Mouse (Mus musculus) midbrain, postnatal 0 days (tissue): Measurements from ENCODE around the gene Tut7. TPM values are rescaled to one million over a fixed set of nuclear protein-coding genes. Genes with fewer than 3 reads are reported as not detected.

ENCODE experiments used
- ATAC-seq: fragments of 200-750 bp; cut with Nextera tagmentation; 2 replicates; pipeline ENCODE4 v1.8.0; 2017; ENCODE audit warnings: moderate number of reproducible peaks, mild to moderate bottlenecking, moderate TSS enrichment, moderate library complexity; ENCODE audit not compliant: low FRiP score
- DNase-seq: peaks from one replicate; pipeline ENCODE4 v3.0.0-alpha.2; 2015; ENCODE audit warnings: low spot score
- H3K27ac ChIP-seq: fragments of 300-500 bp; sonication (generic); 2 replicates; pipeline ENCODE4 v1.5.1; 2014; ENCODE audit warnings: low read depth, mild to moderate bottlenecking, low read length, mixed read lengths
- H3K27me3 ChIP-seq: fragments of 300-500 bp; sonication (generic); 2 replicates; pipeline ENCODE4 v1.6.1; 2014; ENCODE audit warnings: low read length, control low read depth, mixed read lengths; ENCODE audit not compliant: insufficient read depth
- H3K36me3 ChIP-seq: fragments of 300-500 bp; sonication (generic); 2 replicates; pipeline ENCODE4 v1.6.1; 2014; ENCODE audit warnings: low read length, control low read depth, mixed read lengths; ENCODE audit not compliant: insufficient read depth
- H3K4me1 ChIP-seq: fragments of 300-500 bp; sonication (generic); 2 replicates; pipeline ENCODE4 v1.6.1; 2014; ENCODE audit warnings: mild to moderate bottlenecking, control low read depth, antibody characterized with exemption, low read length, mixed read lengths; ENCODE audit not compliant: insufficient read depth
- H3K4me2 ChIP-seq: fragments of 300-500 bp; sonication (generic); 2 replicates; pipeline ENCODE4 v1.6.1; 2014; ENCODE audit warnings: low read depth, mild to moderate bottlenecking, low read length, mixed read lengths; ENCODE audit not compliant: poor library complexity, severe bottlenecking
- H3K4me3 ChIP-seq: fragments of 300-500 bp; sonication (generic); 2 replicates; pipeline ENCODE4 v1.5.1; 2014; ENCODE audit warnings: low read depth, mild to moderate bottlenecking, low read length, moderate library complexity
- H3K9ac ChIP-seq: fragments of 300-500 bp; sonication (generic); replicated peaks from 2 replicates; pipeline ENCODE4 v1.6.1; 2014; ENCODE audit warnings: mild to moderate bottlenecking, low read length, moderate library complexity, mixed read lengths; ENCODE audit not compliant: poor library complexity, severe bottlenecking
- H3K9me3 ChIP-seq: fragments of 300-500 bp; sonication (generic); 2 replicates; pipeline ENCODE4 v1.6.1; 2016; ENCODE audit warnings: low read length, control low read depth
- CTCF ChIP-seq: IDR thresholded peaks from 2 replicates; pipeline ENCODE4 v1.5.1; 2016; ENCODE audit warnings: antibody characterized with exemption, mild to moderate bottlenecking
- WGBS: fragments of 180-500 bp; shearing (Covaris S2); extraction: QIAGEN DNeasy Blood & Tissue Kit; methylation state at CpG from one replicate; pipeline ENCODE4 v1.1.7; 2014; 5-methylcytosine and 5-hydroxymethylcytosine counted together
- polyA plus RNA-seq: library from polyadenylated mRNA; unstranded; fragments of >200 nt; fragmentation: Nextera tagmentation; extraction: Ambion mirVana; gene quantifications from 2 replicates; pipeline ENCODE4 v1.2.1, GENCODE M21; 2015
- total RNA-seq: library from RNA; depleted of rRNA; stranded (reverse); fragments of >200 nt; gene quantifications from 2 replicates; pipeline ENCODE4 v1.2.3, GENCODE M21; 2014

Gene Tut7
- total and polyA plus RNA-seq, 2 experiments from 2014 or later = 33.7 to 37.3 TPM

GRCm38 (mm10) chr13:59768531-59768930, 54.4 kb downstream of the Tut7 start:
- peak overlapping the region; percentile 77; the same call in 1 of the 2 replicates for H3K27ac ChIP-seq
- WGBS = 37% methylated on average over 13 of the region's 13 CpGs

GRCm38 (mm10) chr13:59766786-59767515, 56.0 kb downstream of the Tut7 start:
- H3K4me2 ChIP-seq = no peak overlapping the region
- no peak overlapping the region for H3K9ac ChIP-seq
- no peaks in the 10 kb centered on the region for H3K9me3 ChIP-seq
- no peak overlapping the region for H3K4me3 ChIP-seq
- H3K27ac ChIP-seq = no peak overlapping the region; the same call in 1 of the 2 replicates
- TF ChIP-seq CTCF = no peak
- DNase-seq (no peak), ATAC-seq (no peak)
- WGBS = 83% methylated on average over 11 of the region's 11 CpGs
- no peaks in the 10 kb centered on the region for H3K27me3 ChIP-seq
- H3K4me1 ChIP-seq = peaks cover 3% of the 10 kb centered on the region; the same call in 1 of the 2 replicates
- peaks cover 5% of the 10 kb centered on the region; the same call in 1 of the 2 replicates for H3K36me3 ChIP-seq

More at GRCm38 (mm10) chr13:59768531-59768930, 54.4 kb downstream of the Tut7 start:
- Histone ChIP-seq H3K4me1 (peaks cover 3% of the 10 kb centered on the region; the same call in 1 of the 2 replicates), H3K27me3 (no peaks in the 10 kb centered on the region), H3K4me2 (peak overlapping the region; percentile 68), H3K9ac (peak overlapping the region; percentile 86), H3K36me3 (peaks cover 14% of the 10 kb centered on the region; the same call in 1 of the 2 replicates), H3K4me3 (peak overlapping the region; percentile 87), H3K9me3 (no peaks in the 10 kb centered on the region)
- no peak for TF ChIP-seq CTCF
- ATAC-seq = no peak
- no peak for DNase-seq

GRCm38 (mm10) chr13:59762791-59763190, 60.2 kb downstream of the Tut7 start:
- no peak for ATAC-seq
- 98% methylated on average over 7 of the region's 7 CpGs for WGBS
- peaks cover 36% of the 10 kb centered on the region for H3K36me3 ChIP-seq

GRCm38 (mm10) chr13:59756906-59757305, 66.0 kb downstream of the Tut7 start:
- H3K36me3 ChIP-seq = peaks cover 48% of the 10 kb centered on the region
- no peak for ATAC-seq
- no peak for DNase-seq

More at GRCm38 (mm10) chr13:59762791-59763190, 60.2 kb downstream of the Tut7 start:
- H3K9me3 ChIP-seq = no peaks in the 10 kb centered on the region
- no peak overlapping the region for H3K9ac ChIP-seq
- no peak for TF ChIP-seq CTCF
- no peaks in the 10 kb centered on the region for H3K27me3 ChIP-seq
- no peak overlapping the region for H3K4me2 ChIP-seq
- H3K27ac ChIP-seq = no peak overlapping the region
- no peak for DNase-seq
- H3K4me1 ChIP-seq = peaks cover 3% of the 10 kb centered on the region; the same call in 1 of the 2 replicates
- H3K4me3 ChIP-seq = no peak overlapping the region

GRCm38 (mm10) chr13:59750310-59750709, 72.6 kb downstream of the Tut7 start:
- no peaks in the 10 kb centered on the region for H3K4me1 ChIP-seq
- no peak for ATAC-seq
- H3K9ac ChIP-seq = no peak overlapping the region
- H3K4me3 ChIP-seq = no peak overlapping the region
- no peaks in the 10 kb centered on the region for H3K9me3 ChIP-seq
- no peaks in the 10 kb centered on the region for H3K27me3 ChIP-seq
- TF ChIP-seq CTCF = no peak
- H3K4me2 ChIP-seq = no peak overlapping the region
- peaks cover 13% of the 10 kb centered on the region; the same call in 1 of the 2 replicates for H3K36me3 ChIP-seq
- WGBS = 90% methylated on average over 12 of the region's 12 CpGs
- no peak for DNase-seq
- no peak overlapping the region for H3K27ac ChIP-seq

More at GRCm38 (mm10) chr13:59756906-59757305, 66.0 kb downstream of the Tut7 start:
- H3K4me2 ChIP-seq = no peak overlapping the region
- TF ChIP-seq CTCF = no peak
- H3K4me1 ChIP-seq = no peaks in the 10 kb centered on the region
- no peak overlapping the region for H3K4me3 ChIP-seq
- H3K9ac ChIP-seq = no peak overlapping the region
- no peaks in the 10 kb centered on the region for H3K9me3 ChIP-seq
- no peaks in the 10 kb centered on the region for H3K27me3 ChIP-seq
- H3K27ac ChIP-seq = no peak overlapping the region
- WGBS = 92% methylated on average over 7 of the region's 7 CpGs

- no peak for TF ChIP-seq CTCF
- WGBS = 81% methylated on average over 9 of the region's 9 CpGs
- Histone ChIP-seq H3K4me2 (no peak within 1 kb of the TSS), H3K27ac (no peak within 1 kb of the TSS), H3K4me1 (no peaks in the 10 kb centered on the region), H3K36me3 (no peaks in the 10 kb centered on the region), H3K9me3 (no peaks in the 10 kb centered on the region), H3K4me3 (no peak within 1 kb of the TSS), H3K27me3 (no peaks in the 10 kb centered on the region), H3K9ac (no peak within 1 kb of the TSS)
- DNase-seq = no peak
- ATAC-seq = no peak
These were observed 76.2 kb downstream of the Tut7 start, which contains the start of gene 1700014D04Rik for GRCm38 (mm10) chr13:59746711-59747110. 1700014D04Rik (minus strand) TSS chr13:59746752.
